Mouse (Mus musculus) midbrain, embryonic 11.5 days (tissue): ENCODE measurements around the gene Fat3. TPM values are rescaled to one million over a fixed set of nuclear protein-coding genes. Genes with fewer than 3 reads are reported as not detected.

Source experiments
- ATAC-seq: fragments of 200-750 bp; cut with Nextera tagmentation; 2 replicates; pipeline ENCODE4 v1.8.0; 2017; ENCODE audit warnings: moderate TSS enrichment, moderate library complexity; ENCODE audit not compliant: low FRiP score
- DNase-seq: peaks from one replicate; pipeline ENCODE4 v3.0.0; 2015; ENCODE audit warnings: low spot score; ENCODE audit errors: missing footprints
- H3K27ac ChIP-seq: fragments of 300-500 bp; sonication (generic); 2 replicates; pipeline ENCODE4 v1.5.1; 2014; ENCODE audit warnings: low read depth, low read length
- H3K27me3 ChIP-seq: fragments of 300-500 bp; sonication (generic); 2 replicates; pipeline ENCODE4 v1.6.1; 2014; ENCODE audit warnings: mild to moderate bottlenecking, low read length, moderate library complexity, mixed read lengths; ENCODE audit not compliant: control insufficient read depth, insufficient read depth
- H3K36me3 ChIP-seq: fragments of 300-500 bp; sonication (generic); 2 replicates; pipeline ENCODE4 v1.6.1; 2014; ENCODE audit warnings: mild to moderate bottlenecking, low read length, moderate library complexity, mixed read lengths; ENCODE audit not compliant: control insufficient read depth, insufficient read depth
- H3K4me1 ChIP-seq: fragments of 300-500 bp; sonication (generic); 2 replicates; pipeline ENCODE4 v1.6.1; 2014; ENCODE audit warnings: low read length; ENCODE audit not compliant: control insufficient read depth, insufficient read depth
- H3K4me2 ChIP-seq: fragments of 300-500 bp; sonication (generic); 2 replicates; pipeline ENCODE4 v1.6.1; 2014; ENCODE audit warnings: mild to moderate bottlenecking, moderate library complexity
- H3K4me3 ChIP-seq: fragments of 300-500 bp; sonication (generic); 2 replicates; pipeline ENCODE4 v1.5.1; 2014; ENCODE audit warnings: low read depth, low read length
- H3K9ac ChIP-seq: fragments of 300-500 bp; sonication (generic); 2 replicates; pipeline ENCODE4 v1.6.1; 2014; ENCODE audit warnings: low read length
- H3K9me3 ChIP-seq: fragments of 300-500 bp; sonication (generic); 2 replicates; pipeline ENCODE4 v1.6.1; 2016; ENCODE audit warnings: low read length; ENCODE audit not compliant: control insufficient read depth
- WGBS: fragments of 180-500 bp; shearing (Covaris S2); extraction: QIAGEN DNeasy Blood & Tissue Kit; methylation state at CpG from one replicate; pipeline ENCODE4 v1.1.7; 2014; 5-methylcytosine and 5-hydroxymethylcytosine counted together
- polyA plus RNA-seq: library from polyadenylated mRNA; unstranded; fragments of >200 nt; fragmentation: Nextera tagmentation; extraction: Ambion mirVana; gene quantifications from 2 replicates; pipeline ENCODE4 v1.2.1, GENCODE M21; 2014

The Fat3 gene
- polyA plus RNA-seq, 1 experiment from 2014 or later, result 13.5 TPM

DNA sequence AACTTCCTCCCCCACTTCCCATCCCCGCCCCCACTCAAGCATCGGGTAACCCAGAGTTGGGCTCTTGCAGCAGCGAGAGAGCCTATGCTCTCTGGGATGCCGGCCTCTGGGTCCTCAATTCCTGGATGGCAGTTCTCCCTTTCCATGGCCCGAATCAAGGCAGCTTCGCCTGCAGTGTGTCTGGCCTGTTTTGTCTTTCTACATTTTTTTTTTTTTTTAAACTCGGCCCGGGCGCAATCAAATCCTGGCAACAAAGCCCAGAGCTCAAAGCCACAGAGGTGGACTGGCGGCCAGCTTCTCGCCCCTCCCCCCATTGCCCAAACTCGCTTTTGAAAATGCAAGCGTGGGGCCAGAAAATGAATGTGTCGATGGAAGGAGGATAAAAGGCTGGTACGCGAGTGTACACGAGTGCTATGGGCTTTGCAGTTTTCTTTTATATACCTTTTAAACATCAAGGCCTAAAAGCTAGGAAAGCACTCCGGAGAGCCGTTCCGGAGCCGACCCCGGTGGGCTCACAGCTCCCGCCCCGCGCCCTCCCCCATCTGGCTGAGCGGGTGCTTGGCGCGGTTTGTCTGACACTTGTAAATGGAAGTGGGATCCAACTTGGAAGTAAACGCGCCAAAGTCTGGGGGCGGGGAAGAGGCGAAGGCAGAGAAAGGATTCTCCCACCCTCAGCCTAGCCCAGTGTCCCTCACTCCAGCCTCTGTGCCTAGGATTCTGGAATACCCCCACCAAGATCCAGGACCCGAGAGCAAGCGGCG lies 1.3 kb downstream of the Fat3 start:
- H3K36me3 ChIP-seq, result no peaks in the 10 kb centered on the region
- WGBS, result under 1% methylated on average over 35 of the region's 35 CpGs

DNA sequence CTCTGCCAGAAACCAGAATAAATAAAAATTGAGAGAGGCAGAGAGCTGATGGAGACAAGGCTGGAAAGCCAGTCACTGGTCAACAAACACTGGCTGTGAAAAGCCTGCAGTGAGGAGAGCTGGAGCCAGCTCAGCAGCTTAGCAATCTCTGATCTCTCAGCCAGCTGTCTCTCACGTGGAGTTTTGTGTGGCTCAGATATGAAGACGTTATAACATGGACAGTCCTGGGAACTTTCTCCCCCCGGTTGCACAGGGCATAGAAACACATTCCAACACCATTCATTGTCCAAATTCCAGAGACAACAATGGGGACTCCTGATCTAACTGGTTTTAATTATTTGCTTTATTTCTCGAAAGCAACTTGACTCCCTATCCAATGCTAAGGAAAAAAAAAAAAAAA lies 2.2 kb downstream of the Fat3 start:
- Histone ChIP-seq H3K4me2 (peak overlapping the region; percentile 78), H3K4me3 (no peak overlapping the region; the same call in 1 of the 2 replicates), H3K27me3 (no peaks in the 10 kb centered on the region), H3K9ac (peak overlapping the region; percentile 41; the same call in 1 of the 2 replicates), H3K36me3 (no peaks in the 10 kb centered on the region), H3K27ac (peak overlapping the region; percentile 96), H3K4me1 (peaks cover 10% of the 10 kb centered on the region), H3K9me3 (no peaks in the 10 kb centered on the region)
- ATAC-seq, result peak; percentile 7; the same call in 1 of the 2 replicates
- DNase-seq, result peak; percentile 89
- WGBS, result 0% methylated on average over 4 of the region's 4 CpGs

More for the DNA sequence above, 1.3 kb downstream of the Fat3 start:
- Histone ChIP-seq H3K4me2 (peak overlapping the region; percentile 78), H3K9me3 (no peaks in the 10 kb centered on the region), H3K4me3 (peak overlapping the region; percentile 77), H3K4me1 (peaks cover 10% of the 10 kb centered on the region), H3K9ac (peak overlapping the region; percentile 91), H3K27ac (peak overlapping the region; percentile 96), H3K27me3 (no peaks in the 10 kb centered on the region)
- DNase-seq (no peak), ATAC-seq (peak; percentile 57)

DNA sequence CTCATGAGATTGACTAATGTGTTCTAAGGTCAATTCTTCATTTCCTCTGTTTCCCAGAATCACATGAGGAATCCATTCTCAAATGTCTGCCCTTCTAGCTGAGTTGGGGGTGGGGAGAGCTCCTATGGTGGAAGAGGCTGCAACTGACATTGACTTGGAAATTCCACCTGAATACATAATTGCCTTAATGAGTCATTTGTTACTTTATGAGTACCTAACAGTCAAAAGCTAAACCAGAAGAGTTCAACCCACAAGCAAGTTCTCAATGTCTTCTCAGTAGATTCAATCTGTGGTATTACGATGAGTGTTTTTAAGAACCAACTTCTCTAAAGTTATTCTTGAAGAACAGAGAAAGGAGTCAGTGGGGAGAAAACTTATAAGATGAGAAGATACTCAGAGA lies 3.7 kb downstream of the Fat3 start:
- no peaks in the 10 kb centered on the region for H3K36me3 ChIP-seq
- no peak overlapping the region for H3K27ac ChIP-seq
- peaks cover 6% of the 10 kb centered on the region for H3K4me1 ChIP-seq
- H3K27me3 ChIP-seq, result no peaks in the 10 kb centered on the region
- no peak overlapping the region for H3K4me3 ChIP-seq
- ATAC-seq (no peak), DNase-seq (peak; percentile 61)
- H3K4me2 ChIP-seq, result no peak overlapping the region
- no peak overlapping the region for H3K9ac ChIP-seq
- H3K9me3 ChIP-seq, result no peaks in the 10 kb centered on the region
- 96% methylated on average over 1 of the region's 1 CpGs for WGBS

DNA sequence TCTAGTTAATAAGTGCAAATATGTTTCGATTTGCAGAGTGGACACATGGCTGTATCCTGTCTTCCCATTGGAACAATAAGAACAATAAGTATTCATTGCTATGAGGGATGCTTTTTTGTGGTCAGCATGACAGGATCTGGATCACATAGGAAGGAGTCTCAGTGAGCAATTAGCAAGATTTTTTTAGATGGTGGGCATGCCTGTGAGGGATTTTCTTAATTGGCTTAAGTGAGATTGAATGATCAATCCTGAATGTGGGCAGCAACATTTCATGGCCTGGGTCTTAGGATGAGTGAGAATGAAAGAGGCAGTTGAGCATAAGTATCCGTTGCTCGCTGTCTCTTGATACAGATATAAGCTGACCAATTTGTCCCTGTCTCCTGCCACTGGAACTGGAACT lies 4.8 kb downstream of the Fat3 start:
- Histone ChIP-seq H3K4me1 (peaks cover 6% of the 10 kb centered on the region), H3K4me3 (no peak overlapping the region), H3K27me3 (no peaks in the 10 kb centered on the region), H3K4me2 (no peak overlapping the region), H3K27ac (no peak overlapping the region), H3K9me3 (no peaks in the 10 kb centered on the region), H3K9ac (no peak overlapping the region), H3K36me3 (no peaks in the 10 kb centered on the region)
- ATAC-seq (no peak), DNase-seq (peak; percentile 57)
- WGBS, result 72% methylated on average over 3 of the region's 3 CpGs

DNA sequence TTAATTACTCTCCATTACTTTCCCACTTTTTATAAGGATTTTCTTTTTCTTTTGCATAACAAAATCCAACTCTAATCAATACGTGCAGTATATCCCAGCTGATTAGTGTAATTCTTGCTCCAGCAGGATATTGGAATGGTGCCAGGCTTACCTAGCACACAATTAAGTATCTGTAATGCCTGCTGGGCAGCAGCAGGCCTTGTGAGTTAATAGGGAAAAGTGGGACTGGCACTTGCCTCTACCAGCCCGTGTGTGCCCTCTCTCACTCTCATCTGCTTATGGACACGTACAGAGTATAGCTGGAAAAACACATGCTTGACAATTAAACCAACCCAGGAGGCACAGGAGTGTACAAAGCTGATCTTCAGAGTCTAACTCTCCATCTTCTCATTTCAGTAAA lies 11.4 kb downstream of the Fat3 start:
- H3K9ac ChIP-seq, result no peak overlapping the region
- no peak overlapping the region for H3K27ac ChIP-seq
- no peak overlapping the region for H3K4me2 ChIP-seq
- ATAC-seq (no peak), DNase-seq (no peak)
- H3K9me3 ChIP-seq, result no peaks in the 10 kb centered on the region
- peaks cover 20% of the 10 kb centered on the region for H3K4me1 ChIP-seq
- H3K36me3 ChIP-seq, result no peaks in the 10 kb centered on the region
- H3K27me3 ChIP-seq, result no peaks in the 10 kb centered on the region
- H3K4me3 ChIP-seq, result no peak overlapping the region
- WGBS, result 78% methylated on average over 3 of the region's 3 CpGs

DNA sequence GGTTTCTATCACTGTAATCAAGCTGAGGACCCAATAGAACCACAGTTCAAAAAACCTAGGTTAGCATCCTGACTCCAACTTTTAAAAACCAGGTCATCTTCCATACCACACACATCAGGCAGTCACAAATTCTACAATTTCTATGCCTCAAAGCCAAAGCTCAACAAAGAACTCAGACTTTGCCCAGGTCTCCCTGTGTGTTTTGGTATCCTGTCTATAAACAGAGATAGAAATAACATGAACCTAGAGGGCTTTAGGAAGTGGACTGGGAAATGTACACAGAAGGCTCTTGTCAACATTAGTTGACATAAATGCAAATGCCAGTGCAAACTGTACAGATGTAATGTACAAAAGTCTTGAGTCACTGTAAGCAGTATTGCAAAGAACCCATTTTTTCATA lies 13.5 kb downstream of the Fat3 start:
- no peak overlapping the region for H3K4me2 ChIP-seq
- H3K27ac ChIP-seq, result no peak overlapping the region
- no peak overlapping the region for H3K4me3 ChIP-seq
- DNase-seq (peak; percentile 75), ATAC-seq (no peak)
- no peaks in the 10 kb centered on the region for H3K9me3 ChIP-seq
- no peak overlapping the region for H3K9ac ChIP-seq
- peaks cover 22% of the 10 kb centered on the region for H3K4me1 ChIP-seq
- H3K27me3 ChIP-seq, result no peaks in the 10 kb centered on the region
- no peaks in the 10 kb centered on the region for H3K36me3 ChIP-seq

DNA sequence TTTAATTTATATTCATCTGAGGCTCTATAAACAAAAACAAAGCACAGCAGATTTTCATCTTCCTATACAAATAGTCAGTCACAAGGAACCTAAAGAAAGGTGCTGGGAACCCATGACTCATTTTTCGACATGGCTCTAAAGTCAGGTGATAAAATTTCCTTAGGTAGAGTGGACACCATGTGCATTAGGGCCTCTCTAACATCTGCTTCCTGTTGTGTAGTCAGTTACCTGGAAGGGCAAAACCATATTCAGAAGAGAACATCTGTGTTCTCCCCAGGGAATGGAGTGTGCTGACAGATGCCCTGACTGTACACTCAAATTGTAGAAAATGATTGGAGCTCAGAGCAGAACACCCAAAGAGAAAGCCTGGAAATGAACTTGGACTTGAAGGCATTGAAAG lies 14.9 kb downstream of the Fat3 start:
- no peaks in the 10 kb centered on the region for H3K9me3 ChIP-seq
- 92% methylated on average over 1 of the region's 1 CpGs for WGBS
- no peak for DNase-seq
- no peak overlapping the region for H3K4me3 ChIP-seq
- no peak overlapping the region for H3K9ac ChIP-seq
- peaks cover 22% of the 10 kb centered on the region for H3K4me1 ChIP-seq
- H3K27ac ChIP-seq, result no peak overlapping the region
- H3K36me3 ChIP-seq, result no peaks in the 10 kb centered on the region
- no peak overlapping the region for H3K4me2 ChIP-seq
- H3K27me3 ChIP-seq, result no peaks in the 10 kb centered on the region
- ATAC-seq, result no peak

DNA sequence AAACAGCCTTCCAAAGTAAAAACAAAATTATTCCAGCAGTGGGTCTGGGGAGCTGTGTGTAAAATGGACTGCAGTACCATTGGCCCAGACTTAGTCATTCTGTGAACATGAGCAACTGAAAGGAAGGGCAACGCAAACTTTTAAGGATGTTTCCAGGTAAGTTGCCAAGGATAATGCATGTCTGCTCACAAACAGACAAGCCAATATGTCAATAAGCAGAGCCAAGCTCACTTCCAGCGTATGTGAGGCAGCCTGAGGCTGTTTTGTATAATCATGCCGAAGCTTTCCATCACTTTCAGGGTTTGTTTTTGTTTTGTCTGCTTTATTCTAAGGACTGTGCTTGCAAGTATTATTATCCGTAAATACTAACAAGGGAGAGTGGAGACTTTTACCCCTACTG lies 15.9 kb downstream of the Fat3 start:
- H3K27ac ChIP-seq, result peak overlapping the region; percentile 63
- H3K4me3 ChIP-seq, result no peak overlapping the region
- no peaks in the 10 kb centered on the region for H3K9me3 ChIP-seq
- ATAC-seq, result peak; percentile 74
- H3K27me3 ChIP-seq, result no peaks in the 10 kb centered on the region
- WGBS, result 26% methylated on average over 4 of the region's 4 CpGs
- H3K4me1 ChIP-seq, result peaks cover 22% of the 10 kb centered on the region
- H3K9ac ChIP-seq, result no peak overlapping the region
- DNase-seq, result no peak
- peak overlapping the region; percentile 6; the same call in 1 of the 2 replicates for H3K4me2 ChIP-seq
- H3K36me3 ChIP-seq, result no peaks in the 10 kb centered on the region

DNA sequence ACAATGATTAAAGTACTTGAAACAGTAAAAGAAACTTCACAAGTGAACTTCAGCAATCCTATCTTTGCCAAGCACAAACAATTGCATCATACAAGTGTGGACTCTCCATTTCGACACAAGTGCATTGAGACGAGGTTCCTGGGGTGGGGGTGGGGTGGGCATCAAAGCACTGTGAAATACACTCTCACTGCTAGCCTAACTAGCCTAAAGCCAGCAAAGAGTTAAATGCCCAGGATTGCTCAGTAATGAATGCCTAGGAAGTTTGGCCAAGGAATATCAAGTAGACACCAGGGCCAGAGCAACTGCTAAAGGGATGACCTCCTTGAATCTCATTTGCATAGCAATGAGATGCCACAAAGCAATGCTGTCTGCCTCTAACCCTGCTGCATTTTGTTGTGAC lies 16.3 kb downstream of the Fat3 start:
- WGBS, result 13% methylated on average over 2 of the region's 2 CpGs
- Histone ChIP-seq H3K4me2 (peak overlapping the region; percentile 6; the same call in 1 of the 2 replicates), H3K9me3 (no peaks in the 10 kb centered on the region), H3K27ac (peak overlapping the region; percentile 63), H3K4me3 (no peak overlapping the region), H3K36me3 (no peaks in the 10 kb centered on the region), H3K4me1 (peaks cover 21% of the 10 kb centered on the region), H3K9ac (no peak overlapping the region), H3K27me3 (no peaks in the 10 kb centered on the region)
- DNase-seq, result peak; percentile 92
- peak; percentile 96 for ATAC-seq
